Mouse (Mus musculus): ENCODE measurements at regions not wholly inside any gene's neighbourhood (a gene's known extent, or its start where the extent isn't known, plus 50 kb on each side); places are given as distances from the start of the nearest gene placed in this dataset.

- Histone ChIP-seq H3K4me1 (ENCODE audit: control insufficient read depth in 2 of 2, insufficient read depth in 2 of 2, low read length in 2 of 2, poor library complexity in 1 of 2) (no peaks in the 10 kb centered on the region), H3K4me3 (ENCODE audit: insufficient read depth in 1 of 2, low read depth in 1 of 2, low read length in 2 of 2, poor library complexity in 1 of 2, severe bottlenecking in 1 of 2) (no peak overlapping the region), H3K27ac (ENCODE audit: insufficient read depth, low read depth, low read length, poor library complexity, severe bottlenecking) (no peak overlapping the region), H3K36me3 (ENCODE audit: control insufficient read depth, insufficient read depth, low read length, poor library complexity, severe bottlenecking) (no peaks in the 10 kb centered on the region), H3K9me3 (ENCODE audit: control insufficient read depth, insufficient read depth, low read depth, low read length) (no peaks in the 10 kb centered on the region), H3K9ac (ENCODE audit: insufficient read depth, low read depth, low read length, poor library complexity, severe bottlenecking) (no peak overlapping the region)
- TF ChIP-seq ZNF384 (IDR thresholded peaks at IDR 0.05; ENCODE audit: low read depth, low read length) = no peak
- no peak for TF ChIP-seq ZC3H11A (IDR thresholded peaks at IDR 0.05; ENCODE audit: borderline replicate concordance, low read depth, low read length)
- no peak for TF ChIP-seq HCFC1 (IDR thresholded peaks at IDR 0.05; ENCODE audit: borderline replicate concordance, insufficient read depth, low read length)
- no peak for TF ChIP-seq MAFK (IDR thresholded peaks at IDR 0.05; ENCODE audit: insufficient read depth, low read depth, low read length)
- no peak for TF ChIP-seq CHD2 (IDR thresholded peaks at IDR 0.05; ENCODE audit: low read depth, low read length)
- no peak for DNase-seq (ENCODE audit: low read depth, low spot score)
- in situ Hi-C loops (cut with MboI; ENCODE audit: low sequenced_read_pairs in 2 of 2, unreplicated experiment in 2 of 2) = no loop called here
Measured at GRCm38 (mm10) chr10:98517609-98518008, 396.6 kb upstream of the Atp2b1 start.

- no peak overlapping the region for H3K9ac ChIP-seq (ENCODE audit: insufficient read depth, low read depth, low read length, poor library complexity, severe bottlenecking)
- DNase-seq (ENCODE audit: low read depth, low spot score) = no peak
- H3K4me3 ChIP-seq (ENCODE audit: insufficient read depth in 1 of 2, low read depth in 1 of 2, low read length in 2 of 2, poor library complexity in 1 of 2, severe bottlenecking in 1 of 2) = no peak overlapping the region
- in situ Hi-C loops (cut with MboI; ENCODE audit: low sequenced_read_pairs in 2 of 2, unreplicated experiment in 2 of 2) = no loop called here
- H3K36me3 ChIP-seq (ENCODE audit: control insufficient read depth, insufficient read depth, low read length, poor library complexity, severe bottlenecking) = no peaks in the 10 kb centered on the region
- H3K4me1 ChIP-seq (ENCODE audit: control insufficient read depth in 2 of 2, insufficient read depth in 2 of 2, low read length in 2 of 2, poor library complexity in 1 of 2) = no peaks in the 10 kb centered on the region
- no peaks in the 10 kb centered on the region for H3K9me3 ChIP-seq (ENCODE audit: control insufficient read depth, insufficient read depth, low read depth, low read length)
- H3K27ac ChIP-seq (ENCODE audit: insufficient read depth, low read depth, low read length, poor library complexity, severe bottlenecking) = no peak overlapping the region
- TF ChIP-seq CHD2 (IDR thresholded peaks at IDR 0.05; ENCODE audit: low read depth, low read length) (no peak), ZNF384 (IDR thresholded peaks at IDR 0.05; ENCODE audit: low read depth, low read length) (no peak), HCFC1 (IDR thresholded peaks at IDR 0.05; ENCODE audit: borderline replicate concordance, insufficient read depth, low read length) (no peak), ZC3H11A (IDR thresholded peaks at IDR 0.05; ENCODE audit: borderline replicate concordance, low read depth, low read length) (no peak), MAFK (IDR thresholded peaks at IDR 0.05; ENCODE audit: insufficient read depth, low read depth, low read length) (no peak)
Measured at GRCm38 (mm10) chr10:98529565-98529964, 384.6 kb upstream of the Atp2b1 start.

- no peak overlapping the region for H3K4me3 ChIP-seq (ENCODE audit: insufficient read depth in 1 of 2, low read depth in 1 of 2, low read length in 2 of 2, poor library complexity in 1 of 2, severe bottlenecking in 1 of 2)
- in situ Hi-C loops (cut with MboI; ENCODE audit: low sequenced_read_pairs in 2 of 2, unreplicated experiment in 2 of 2) = no loop called here
Measured at GRCm38 (mm10) chr10:98531425-98531824, 382.8 kb upstream of the Atp2b1 start.

GRCm38 (mm10) chr10:98538706-98539105 lies 375.5 kb upstream of the Atp2b1 start:
- H3K36me3 ChIP-seq (ENCODE audit: control insufficient read depth, insufficient read depth, low read length, poor library complexity, severe bottlenecking) = no peaks in the 10 kb centered on the region
- in situ Hi-C loops (cut with MboI; ENCODE audit: low sequenced_read_pairs in 2 of 2, unreplicated experiment in 2 of 2) = no loop called here
- H3K9me3 ChIP-seq (ENCODE audit: control insufficient read depth, insufficient read depth, low read depth, low read length) = no peaks in the 10 kb centered on the region
- H3K9ac ChIP-seq (ENCODE audit: insufficient read depth, low read depth, low read length, poor library complexity, severe bottlenecking) = no peak overlapping the region
- no peaks in the 10 kb centered on the region for H3K4me1 ChIP-seq (ENCODE audit: control insufficient read depth in 2 of 2, insufficient read depth in 2 of 2, low read length in 2 of 2, poor library complexity in 1 of 2)
- no peak for DNase-seq (ENCODE audit: low read depth, low spot score)
- no peak overlapping the region for H3K27ac ChIP-seq (ENCODE audit: insufficient read depth, low read depth, low read length, poor library complexity, severe bottlenecking)
- no peak for TF ChIP-seq MAFK (IDR thresholded peaks at IDR 0.05; ENCODE audit: insufficient read depth, low read depth, low read length)
- no peak overlapping the region for H3K4me3 ChIP-seq (ENCODE audit: insufficient read depth in 1 of 2, low read depth in 1 of 2, low read length in 2 of 2, poor library complexity in 1 of 2, severe bottlenecking in 1 of 2)

More at GRCm38 (mm10) chr10:98531425-98531824, 382.8 kb upstream of the Atp2b1 start:
- Histone ChIP-seq H3K9me3 (ENCODE audit: control insufficient read depth, insufficient read depth, low read depth, low read length) (no peaks in the 10 kb centered on the region), H3K27ac (ENCODE audit: insufficient read depth, low read depth, low read length, poor library complexity, severe bottlenecking) (no peak overlapping the region), H3K9ac (ENCODE audit: insufficient read depth, low read depth, low read length, poor library complexity, severe bottlenecking) (no peak overlapping the region), H3K4me1 (ENCODE audit: control insufficient read depth in 2 of 2, insufficient read depth in 2 of 2, low read length in 2 of 2, poor library complexity in 1 of 2) (no peaks in the 10 kb centered on the region), H3K36me3 (ENCODE audit: control insufficient read depth, insufficient read depth, low read length, poor library complexity, severe bottlenecking) (no peaks in the 10 kb centered on the region)
- TF ChIP-seq ZC3H11A (IDR thresholded peaks at IDR 0.05; ENCODE audit: borderline replicate concordance, low read depth, low read length) = no peak
- DNase-seq (ENCODE audit: low read depth, low spot score) = no peak

DNA sequence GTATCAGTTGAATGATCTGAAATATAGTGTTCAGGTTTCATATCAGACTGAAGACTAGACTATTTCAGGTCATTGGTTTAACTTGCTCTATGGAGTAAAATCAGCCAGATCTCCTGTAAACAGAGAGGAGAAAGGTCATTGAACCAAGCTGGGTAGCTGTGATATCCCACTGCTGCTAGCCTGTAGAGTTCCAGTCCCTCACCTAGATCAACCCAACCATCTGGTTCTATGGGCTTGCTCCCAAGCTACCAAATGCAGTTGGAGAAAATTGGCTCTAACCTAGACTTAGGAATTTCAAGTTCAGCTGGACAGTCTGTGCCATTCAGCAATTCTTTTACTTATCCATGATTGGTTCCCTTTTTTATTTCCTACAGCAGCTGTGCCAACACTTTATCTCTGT lies 373.1 kb upstream of the Atp2b1 start:
- no peaks in the 10 kb centered on the region for H3K9me3 ChIP-seq (ENCODE audit: control insufficient read depth, insufficient read depth, low read depth, low read length)
- H3K4me1 ChIP-seq (ENCODE audit: control insufficient read depth in 2 of 2, insufficient read depth in 2 of 2, low read length in 2 of 2, poor library complexity in 1 of 2) = no peaks in the 10 kb centered on the region
- no peak overlapping the region for H3K4me3 ChIP-seq (ENCODE audit: insufficient read depth in 1 of 2, low read depth in 1 of 2, low read length in 2 of 2, poor library complexity in 1 of 2, severe bottlenecking in 1 of 2)
- no peaks in the 10 kb centered on the region for H3K36me3 ChIP-seq (ENCODE audit: control insufficient read depth, insufficient read depth, low read length, poor library complexity, severe bottlenecking)
- no peak for DNase-seq (ENCODE audit: low read depth, low spot score)
- in situ Hi-C loops (cut with MboI; ENCODE audit: low sequenced_read_pairs in 2 of 2, unreplicated experiment in 2 of 2) = no loop called here
- TF ChIP-seq ZC3H11A (IDR thresholded peaks at IDR 0.05; ENCODE audit: borderline replicate concordance, low read depth, low read length) = no peak
- no peak; the same call in 1 of the 2 replicates for TF ChIP-seq ZNF384 (IDR thresholded peaks at IDR 0.05; ENCODE audit: low read depth, low read length)
- no peak for TF ChIP-seq CHD2 (IDR thresholded peaks at IDR 0.05; ENCODE audit: low read depth, low read length)
- no peak for TF ChIP-seq MAFK (IDR thresholded peaks at IDR 0.05; ENCODE audit: insufficient read depth, low read depth, low read length)
- TF ChIP-seq HCFC1 (IDR thresholded peaks at IDR 0.05; ENCODE audit: borderline replicate concordance, insufficient read depth, low read length) = no peak
- no peak overlapping the region for H3K27ac ChIP-seq (ENCODE audit: insufficient read depth, low read depth, low read length, poor library complexity, severe bottlenecking)
- no peak overlapping the region for H3K9ac ChIP-seq (ENCODE audit: insufficient read depth, low read depth, low read length, poor library complexity, severe bottlenecking)
